Mouse (Mus musculus): ENCODE data around the gene Vmn1r183. TPM values are rescaled to one million over a fixed set of nuclear protein-coding genes. Genes with fewer than 3 reads are reported as not detected.

Vmn1r183 gene
- not detected in 2 replicates for polyA plus RNA-seq (2012; rRNA removed)

GRCm38 (mm10) chr7:24052660-24053304 is at the start of gene Vmn1r183:
Gene Vmn1r183 (plus strand): TSS chr7:24053254.

DNA sequence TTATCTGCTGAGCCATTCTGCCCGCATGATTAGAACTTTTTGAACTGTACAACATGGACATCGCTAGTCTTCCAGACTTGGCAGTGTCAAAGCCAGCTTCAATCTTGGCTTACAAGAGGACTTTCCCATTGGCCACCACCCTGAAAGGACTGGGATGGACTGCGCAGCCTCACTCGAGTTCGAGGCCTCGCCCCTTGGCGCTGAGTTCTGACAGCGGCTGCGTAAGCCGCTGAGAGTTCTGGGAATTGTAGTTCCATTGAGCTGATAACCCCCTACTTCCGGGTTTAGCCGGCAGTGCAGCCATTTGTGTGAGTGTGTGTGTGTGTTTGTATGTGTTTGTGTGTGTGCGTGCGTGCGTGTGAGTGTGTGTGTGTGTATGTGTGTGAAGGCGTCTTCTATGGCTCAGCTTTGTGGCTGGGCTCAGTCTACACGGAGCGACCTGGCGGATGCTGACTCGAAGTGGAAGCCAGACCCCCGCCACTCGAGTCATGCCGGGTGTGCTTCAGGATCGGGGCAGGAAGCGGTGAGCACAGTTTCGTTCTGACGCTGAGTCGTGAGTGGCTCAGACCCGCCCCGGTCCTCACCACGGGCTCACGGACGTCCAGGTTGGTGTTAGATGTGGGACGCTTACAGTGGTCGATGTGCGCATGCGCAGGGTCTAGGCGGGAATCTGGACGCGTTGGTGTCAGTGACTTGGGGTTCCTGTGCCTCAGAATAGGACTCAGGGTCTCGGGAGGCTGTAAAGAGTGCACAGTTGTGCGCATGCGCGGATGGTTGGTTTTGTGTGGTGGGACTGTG is 28.8 kb downstream of the Vmn1r183 start, which contains the start of gene Zfp180:
TSS of gene Zfp180 (plus strand) at position 291 of the 798 bp plus-strand sequence.

GRCm38 (mm10) chr7:24112156-24112856 is 59.3 kb downstream of the Vmn1r183 start, which contains the start of gene Zfp112:
Gene Zfp112 (plus strand): TSS chr7:24112314.

Other genes with a start within 250 kb of the Vmn1r183 start
- not detected in 2 replicates for gene Vmn1r175, start 242.6 kb upstream of the Vmn1r183 start, polyA plus RNA-seq (2012; rRNA removed)
- not detected in 2 replicates for gene Vmn1r176, start 215.9 kb upstream of the Vmn1r183 start, polyA plus RNA-seq (2012; rRNA removed)
- not detected in 2 replicates for gene Vmn1r177, start 186.8 kb upstream of the Vmn1r183 start, polyA plus RNA-seq (2012; rRNA removed)
- not detected in 2 replicates for gene Vmn1r178, start 161.2 kb upstream of the Vmn1r183 start, polyA plus RNA-seq (2012; rRNA removed)
- not detected in 2 replicates for gene Vmn1r179, start 126.3 kb upstream of the Vmn1r183 start, polyA plus RNA-seq (2012; rRNA removed)
- gene Vmn1r180, start 102.6 kb upstream of the Vmn1r183 start, polyA plus RNA-seq (2012; rRNA removed): not detected in 2 replicates
- gene Vmn1r181, start 78.6 kb upstream of the Vmn1r183 start, polyA plus RNA-seq (2012; rRNA removed): not detected in 2 replicates
- not detected in 2 replicates for gene V1rd19, start 51.6 kb upstream of the Vmn1r183 start, polyA plus RNA-seq (2012; rRNA removed)
- 5.7 and 6.0 TPM in 2 replicates for gene Zfp180, start 28.7 kb downstream of the Vmn1r183 start, polyA plus RNA-seq (2012; rRNA removed)
- 0.49 and 0.68 TPM in 2 replicates for gene Zfp112, start 59.1 kb downstream of the Vmn1r183 start, polyA plus RNA-seq (2012; rRNA removed)
- 2.6 and 2.7 TPM in 2 replicates for gene Zfp235, start 80.9 kb downstream of the Vmn1r183 start, polyA plus RNA-seq (2012; rRNA removed)
- 0.11 and 0.13 TPM in 2 replicates for gene Zfp114, start 121.8 kb downstream of the Vmn1r183 start, polyA plus RNA-seq (2012; rRNA removed)
- 0.79 and 0.87 TPM in 2 replicates for gene Zfp111, start 158.2 kb downstream of the Vmn1r183 start, polyA plus RNA-seq (2012; rRNA removed)
- gene Zfp109, start 184.3 kb downstream of the Vmn1r183 start, polyA plus RNA-seq (2012; rRNA removed): 1.1 and 1.2 TPM in 2 replicates
- 0.41 and 0.48 TPM in 2 replicates for gene Zfp108, start 201.5 kb downstream of the Vmn1r183 start, polyA plus RNA-seq (2012; rRNA removed)
- gene Zfp93, start 217.2 kb downstream of the Vmn1r183 start, polyA plus RNA-seq (2012; rRNA removed): 0.96 and 1.1 TPM in 2 replicates
- gene Zfp61, start 248.0 kb downstream of the Vmn1r183 start, polyA plus RNA-seq (2012; rRNA removed): 1.8 and 1.9 TPM in 2 replicates

Measured in liver, embryonic 18 days (tissue).